Mouse (Mus musculus): ENCODE data around the gene Rapsn. TPM values are rescaled to one million over a fixed set of nuclear protein-coding genes. Genes with fewer than 3 reads are reported as not detected.

Gene Rapsn
- polyA plus RNA-seq, 1 experiment from 2014 or later: 8.7 TPM

DNA sequence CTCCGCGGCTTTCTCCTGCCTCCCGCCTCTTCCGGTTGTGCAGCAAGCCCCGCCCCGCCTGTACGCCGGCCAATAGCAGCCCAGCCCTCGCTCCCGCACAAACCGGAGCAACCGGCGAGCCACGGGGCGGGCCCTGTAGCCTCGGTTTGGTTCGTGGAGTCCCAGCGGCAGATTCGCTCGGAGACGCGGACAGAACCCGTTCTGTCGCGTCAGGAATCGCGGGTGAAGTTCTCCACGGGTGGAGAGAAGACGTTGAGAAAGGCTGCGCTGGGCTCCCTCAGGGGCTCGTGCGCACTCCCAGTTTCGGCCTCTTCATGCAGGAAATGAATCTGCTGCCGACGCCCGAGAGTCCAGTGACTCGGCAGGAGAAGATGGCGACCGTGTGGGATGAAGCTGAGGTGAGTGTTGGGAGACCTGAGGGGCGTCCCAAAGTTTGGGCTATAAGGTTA, 18.5 kb downstream of the Rapsn start, which contains the start of gene Psmc3:
TSS of gene Psmc3 (plus strand) at position 76 of the 449 bp plus-strand sequence.
- Histone ChIP-seq H3K4me2 (peak within 1 kb of the TSS; percentile 97), H3K9me3 (no peaks in the 10 kb centered on the region), H3K4me1 (replicated peaks) (peaks cover 11% of the 10 kb centered on the region), H3K27ac (peak within 1 kb of the TSS; percentile 53), H3K9ac (replicated peaks) (peak within 1 kb of the TSS; percentile 72), H3K36me3 (peaks cover 45% of the 10 kb centered on the region), H3K27me3 (no peaks in the 10 kb centered on the region), H3K4me3 (replicated peaks) (peak within 1 kb of the TSS; percentile 85)
- peak; percentile 96 for ATAC-seq (ENCODE audit: insufficient number of reproducible peaks, insufficient read depth, low FRiP score, low TSS enrichment, low read depth)
- under 1% methylated on average over 40 of the region's 40 CpGs for WGBS

DNA sequence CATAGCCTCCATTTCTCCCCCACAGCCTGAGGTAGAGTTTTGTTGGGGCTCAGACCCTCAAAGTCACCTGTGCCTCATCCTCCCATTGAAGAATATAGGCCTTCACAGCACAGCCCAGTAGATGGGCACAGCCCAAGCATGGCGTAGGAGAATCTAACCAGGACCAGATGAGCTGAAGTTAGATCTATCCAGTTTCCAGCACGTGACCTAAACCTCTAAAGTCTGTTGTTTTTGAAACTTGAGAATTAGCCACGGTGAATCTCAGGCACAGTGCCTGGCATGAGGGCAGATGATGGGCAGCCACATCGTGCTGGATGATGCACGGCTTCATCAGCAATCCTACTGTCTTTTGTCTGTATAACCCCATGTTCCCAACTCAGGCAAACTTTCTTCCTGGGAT, 23.0 kb downstream of the Rapsn start:
- Histone ChIP-seq H3K27ac (no peak overlapping the region), H3K4me3 (replicated peaks) (no peak overlapping the region), H3K4me2 (no peak overlapping the region), H3K9ac (replicated peaks) (no peak overlapping the region), H3K4me1 (replicated peaks) (peaks cover 11% of the 10 kb centered on the region), H3K27me3 (no peaks in the 10 kb centered on the region), H3K9me3 (no peaks in the 10 kb centered on the region), H3K36me3 (peaks cover 84% of the 10 kb centered on the region)
- ATAC-seq (ENCODE audit: insufficient number of reproducible peaks, insufficient read depth, low FRiP score, low TSS enrichment, low read depth): no peak
- WGBS: 88% methylated on average over 5 of the region's 5 CpGs

DNA sequence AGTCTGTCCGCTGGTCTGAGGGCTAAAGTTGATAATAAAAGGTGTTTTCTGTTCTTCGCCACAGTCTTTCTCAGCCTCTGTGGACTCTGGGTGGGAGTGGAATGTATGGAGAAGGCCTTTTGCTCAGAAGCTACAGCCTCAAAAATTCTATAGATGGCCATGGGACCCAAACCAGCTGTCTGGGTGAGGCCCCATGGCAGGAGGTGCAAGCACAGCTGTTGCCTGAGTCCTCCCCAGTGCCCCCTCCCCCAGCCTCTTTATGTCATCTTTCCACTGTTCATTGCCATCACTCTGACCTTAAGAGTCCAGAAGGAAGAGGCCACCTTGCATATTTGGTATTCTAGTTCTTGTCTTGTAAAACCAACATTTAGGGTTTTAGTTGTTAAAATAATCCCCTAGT, 24.0 kb downstream of the Rapsn start:
- H3K27ac ChIP-seq: no peak overlapping the region

DNA sequence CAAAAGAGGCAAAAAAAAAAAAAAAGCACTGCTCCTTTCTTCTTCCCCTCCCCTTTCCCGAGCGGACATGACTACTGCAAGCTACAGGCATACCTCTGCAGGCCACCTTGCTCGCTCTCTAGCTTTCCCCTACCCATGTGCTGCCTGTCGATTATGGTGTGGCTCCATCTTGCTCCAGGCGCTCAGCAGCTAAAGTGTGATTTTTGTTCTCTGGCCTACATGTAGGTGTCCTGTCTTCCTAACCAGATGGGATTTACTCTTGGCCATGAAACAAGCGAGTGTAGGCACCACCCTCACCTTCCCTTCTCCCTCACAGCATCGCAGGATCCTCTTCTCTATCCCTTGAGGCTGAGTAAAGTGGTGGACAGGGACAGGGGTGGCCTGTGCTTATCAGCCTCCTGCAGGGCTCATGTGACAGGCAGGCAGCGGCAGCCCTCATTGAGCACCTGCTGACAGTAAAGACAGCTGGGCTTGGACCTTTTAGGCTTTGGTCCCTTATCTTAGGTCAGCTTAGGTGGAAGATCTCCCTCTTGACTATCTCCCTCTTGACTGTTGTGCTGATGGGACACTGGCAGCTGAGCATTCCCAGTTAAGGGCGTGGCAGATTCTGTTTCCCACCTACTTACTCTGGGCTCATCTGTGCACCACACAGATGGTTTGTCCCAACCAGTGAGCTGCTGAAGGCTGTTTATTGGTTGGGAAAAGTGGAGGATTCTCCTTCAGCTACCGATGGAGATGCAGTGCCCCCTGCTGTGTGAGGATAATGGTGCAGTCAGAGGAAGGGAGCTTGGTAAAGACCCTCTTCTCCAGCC, 25.3 kb downstream of the Rapsn start:
- Histone ChIP-seq H3K4me2 (no peak overlapping the region), H3K36me3 (peaks cover 100% of the 10 kb centered on the region), H3K4me3 (replicated peaks) (no peak overlapping the region), H3K9me3 (no peaks in the 10 kb centered on the region), H3K4me1 (replicated peaks) (no peaks in the 10 kb centered on the region), H3K27ac (0 out of 2 replicates have a peak overlapping the region, but pooled peaks have one; percentile 35), H3K27me3 (no peaks in the 10 kb centered on the region), H3K9ac (replicated peaks) (no peak overlapping the region)
- WGBS: 81% methylated on average over 10 of the region's 10 CpGs
- ATAC-seq (ENCODE audit: insufficient number of reproducible peaks, insufficient read depth, low FRiP score, low TSS enrichment, low read depth): peak; percentile 16; the same call in 1 of the 2 replicates

More for the DNA sequence above, 24.0 kb downstream of the Rapsn start:
- H3K36me3 ChIP-seq: peaks cover 94% of the 10 kb centered on the region
- ATAC-seq (ENCODE audit: insufficient number of reproducible peaks, insufficient read depth, low FRiP score, low TSS enrichment, low read depth): no peak
- no peaks in the 10 kb centered on the region for H3K27me3 ChIP-seq
- no peaks in the 10 kb centered on the region for H3K9me3 ChIP-seq
- no peak overlapping the region for H3K9ac ChIP-seq (replicated peaks)
- no peak overlapping the region for H3K4me2 ChIP-seq
- no peak overlapping the region for H3K4me3 ChIP-seq (replicated peaks)
- 89% methylated on average over 2 of the region's 2 CpGs for WGBS
- peaks cover 11% of the 10 kb centered on the region for H3K4me1 ChIP-seq (replicated peaks)

DNA sequence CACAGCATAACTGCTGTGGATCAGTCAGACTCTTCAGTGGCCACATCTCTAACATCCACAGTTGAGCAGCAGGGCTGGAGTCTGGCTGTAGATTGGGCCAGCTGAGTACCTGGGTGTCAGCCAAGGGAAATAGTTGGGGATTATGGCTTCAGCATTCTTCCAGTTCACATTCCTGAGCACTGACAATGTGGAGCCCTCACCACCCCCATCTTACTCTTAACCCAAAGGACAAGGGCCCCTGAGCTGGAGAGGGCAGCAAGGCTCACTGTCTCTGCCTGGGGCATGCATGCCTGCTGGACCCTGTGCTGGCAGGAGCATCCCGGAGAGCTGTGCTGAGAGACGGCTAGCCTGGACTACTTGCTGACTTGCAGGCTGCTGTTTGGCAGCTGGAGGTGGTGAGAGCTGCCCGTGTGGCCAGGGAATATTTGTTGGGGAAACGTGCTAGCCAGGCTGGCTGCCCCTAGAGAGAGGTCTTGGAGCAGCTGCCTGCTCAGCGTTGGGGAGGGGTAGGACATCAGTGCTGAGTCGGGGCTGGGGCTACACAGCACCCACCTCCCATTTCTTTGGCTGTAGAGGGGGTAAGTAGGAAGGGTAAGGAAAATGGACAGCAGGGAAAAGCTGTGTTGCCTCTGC, 26.5 kb downstream of the Rapsn start:
- H3K27me3 ChIP-seq: no peaks in the 10 kb centered on the region
- WGBS: 88% methylated on average over 6 of the region's 6 CpGs
- H3K27ac ChIP-seq: no peak overlapping the region
- no peaks in the 10 kb centered on the region for H3K9me3 ChIP-seq
- peaks cover 99% of the 10 kb centered on the region for H3K36me3 ChIP-seq
- no peak overlapping the region for H3K4me2 ChIP-seq
- ATAC-seq (ENCODE audit: insufficient number of reproducible peaks, insufficient read depth, low FRiP score, low TSS enrichment, low read depth): no peak
- no peaks in the 10 kb centered on the region for H3K4me1 ChIP-seq (replicated peaks)
- H3K4me3 ChIP-seq (replicated peaks): no peak overlapping the region
- no peak overlapping the region for H3K9ac ChIP-seq (replicated peaks)

DNA sequence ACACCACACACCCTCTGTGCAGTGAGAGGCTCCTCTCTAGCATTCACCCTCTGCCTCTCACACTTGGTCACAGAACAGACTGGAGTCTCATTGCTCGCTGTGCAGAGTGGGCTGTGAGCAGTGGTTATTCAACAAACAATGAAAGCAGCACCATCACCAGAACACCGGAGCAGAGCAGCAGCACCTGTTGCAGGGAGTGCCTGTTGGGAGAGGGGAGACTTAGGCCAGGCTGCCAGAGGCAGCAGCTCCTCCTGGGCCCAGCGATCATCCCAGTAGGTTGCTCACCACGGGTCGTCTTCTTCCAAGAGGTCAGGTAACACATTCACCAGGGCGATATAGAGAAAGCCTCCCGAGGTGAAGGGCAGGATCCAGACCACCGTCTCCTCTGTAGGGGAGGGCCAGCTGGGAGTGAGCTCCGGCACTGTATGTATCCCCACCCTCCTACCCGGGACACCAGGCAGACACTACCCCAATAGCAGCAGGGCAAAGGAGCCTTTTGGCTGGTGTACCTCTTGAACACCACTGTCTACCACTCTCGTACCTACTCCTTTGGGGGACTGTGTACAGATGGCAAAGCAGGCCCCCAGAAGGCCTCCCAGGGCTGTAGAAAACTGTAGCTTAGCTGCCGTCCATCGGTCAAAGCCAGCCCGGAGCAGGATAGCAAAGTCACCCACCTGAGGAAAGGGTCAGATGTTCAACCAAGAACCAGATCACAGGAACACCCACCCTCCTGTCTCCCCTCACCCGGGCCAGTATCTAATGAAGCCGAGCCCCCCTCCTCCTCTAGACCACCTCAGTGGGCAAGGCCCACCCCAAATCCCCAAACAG, 27.6 kb downstream of the Rapsn start:
- Histone ChIP-seq H3K27ac (no peak overlapping the region), H3K27me3 (no peaks in the 10 kb centered on the region), H3K9me3 (no peaks in the 10 kb centered on the region), H3K4me1 (replicated peaks) (peaks cover under 1% of the 10 kb centered on the region; the same call in 1 of the 2 replicates), H3K4me2 (no peak overlapping the region), H3K4me3 (replicated peaks) (no peak overlapping the region), H3K9ac (replicated peaks) (no peak overlapping the region), H3K36me3 (peaks cover 95% of the 10 kb centered on the region)
- ATAC-seq (ENCODE audit: insufficient number of reproducible peaks, insufficient read depth, low FRiP score, low TSS enrichment, low read depth): no peak
- 91% methylated on average over 16 of the region's 16 CpGs for WGBS

DNA sequence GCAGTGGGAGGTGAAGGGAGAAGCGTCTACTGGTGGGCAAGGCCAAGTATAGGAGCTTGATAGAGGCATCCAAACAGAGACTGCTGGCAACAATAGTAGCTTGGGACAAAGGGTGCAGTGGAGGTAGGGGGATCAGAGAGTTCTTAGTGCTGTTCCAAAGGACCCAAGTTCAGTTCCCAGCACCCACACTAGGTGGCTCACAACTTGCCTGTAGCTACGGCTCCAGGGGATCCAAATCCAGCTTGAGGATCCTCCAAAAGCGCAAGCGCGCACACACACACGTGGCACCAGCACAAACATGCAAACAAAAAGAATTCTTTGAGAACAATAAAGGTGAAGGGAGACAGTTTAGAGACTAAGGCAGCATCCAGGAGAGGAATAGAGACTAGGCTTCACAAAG, 28.8 kb downstream of the Rapsn start:
- Histone ChIP-seq H3K4me2 (no peak overlapping the region), H3K36me3 (peaks cover 86% of the 10 kb centered on the region), H3K4me3 (replicated peaks) (no peak overlapping the region), H3K9ac (replicated peaks) (no peak overlapping the region), H3K9me3 (no peaks in the 10 kb centered on the region), H3K27me3 (no peaks in the 10 kb centered on the region), H3K4me1 (replicated peaks) (peaks cover 12% of the 10 kb centered on the region), H3K27ac (no peak overlapping the region)
- ATAC-seq (ENCODE audit: insufficient number of reproducible peaks, insufficient read depth, low FRiP score, low TSS enrichment, low read depth): no peak
- 84% methylated on average over 6 of the region's 6 CpGs for WGBS

DNA sequence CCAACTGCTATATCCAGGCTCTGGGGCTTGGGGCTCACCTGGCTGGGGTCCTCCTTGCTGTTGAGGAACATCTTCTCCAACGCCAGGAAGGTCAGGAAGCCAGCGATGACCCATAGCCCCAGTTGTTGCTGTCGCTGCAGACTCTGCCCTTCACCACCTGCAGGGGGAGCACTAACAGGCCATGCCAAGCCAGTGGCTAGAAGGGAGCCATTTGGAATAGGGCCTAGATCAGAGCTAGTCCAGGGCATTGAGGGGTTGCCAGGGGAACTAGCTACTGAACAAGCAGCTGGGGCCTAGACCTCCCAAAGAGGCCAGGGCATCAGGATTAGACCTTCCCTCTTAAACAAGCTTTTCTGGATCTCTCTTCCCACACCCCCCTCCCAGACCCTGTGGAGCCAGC, 30.1 kb downstream of the Rapsn start:
- H3K9ac ChIP-seq (replicated peaks): no peak overlapping the region

DNA sequence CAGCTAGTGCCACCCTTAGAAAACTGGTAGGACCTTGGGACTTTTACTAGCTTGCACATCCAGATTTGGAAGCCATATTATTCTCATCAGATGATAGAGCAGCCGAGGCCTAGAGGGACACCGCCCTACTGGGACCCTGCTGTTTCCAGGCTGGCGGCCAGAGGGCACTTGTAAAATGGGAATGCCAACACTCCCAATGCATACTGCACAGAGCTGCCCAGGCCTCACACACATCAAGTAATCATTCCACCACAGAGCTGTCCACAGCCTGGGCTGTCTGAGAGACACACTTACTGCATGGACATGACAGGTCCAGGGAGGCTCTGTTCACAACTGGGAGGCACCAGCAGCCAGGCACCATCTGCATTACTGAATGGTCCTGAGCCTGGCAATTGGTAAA, 31.0 kb downstream of the Rapsn start:
- WGBS: 89% methylated on average over 3 of the region's 3 CpGs
- no peak overlapping the region for H3K4me2 ChIP-seq
- H3K9ac ChIP-seq (replicated peaks): no peak overlapping the region
- no peaks in the 10 kb centered on the region for H3K27me3 ChIP-seq
- peaks cover 24% of the 10 kb centered on the region for H3K4me1 ChIP-seq (replicated peaks)
- H3K9me3 ChIP-seq: no peaks in the 10 kb centered on the region
- no peak for ATAC-seq (ENCODE audit: insufficient number of reproducible peaks, insufficient read depth, low FRiP score, low TSS enrichment, low read depth)
- no peak overlapping the region for H3K27ac ChIP-seq
- H3K4me3 ChIP-seq (replicated peaks): no peak overlapping the region
- peaks cover 63% of the 10 kb centered on the region for H3K36me3 ChIP-seq

More for the DNA sequence above, 30.1 kb downstream of the Rapsn start:
- WGBS: 48% methylated on average over 3 of the region's 3 CpGs
- Histone ChIP-seq H3K27me3 (no peaks in the 10 kb centered on the region), H3K4me3 (replicated peaks) (no peak overlapping the region), H3K4me2 (no peak overlapping the region), H3K4me1 (replicated peaks) (peaks cover 17% of the 10 kb centered on the region), H3K27ac (no peak overlapping the region), H3K36me3 (peaks cover 72% of the 10 kb centered on the region), H3K9me3 (no peaks in the 10 kb centered on the region)
- no peak for ATAC-seq (ENCODE audit: insufficient number of reproducible peaks, insufficient read depth, low FRiP score, low TSS enrichment, low read depth)

DNA sequence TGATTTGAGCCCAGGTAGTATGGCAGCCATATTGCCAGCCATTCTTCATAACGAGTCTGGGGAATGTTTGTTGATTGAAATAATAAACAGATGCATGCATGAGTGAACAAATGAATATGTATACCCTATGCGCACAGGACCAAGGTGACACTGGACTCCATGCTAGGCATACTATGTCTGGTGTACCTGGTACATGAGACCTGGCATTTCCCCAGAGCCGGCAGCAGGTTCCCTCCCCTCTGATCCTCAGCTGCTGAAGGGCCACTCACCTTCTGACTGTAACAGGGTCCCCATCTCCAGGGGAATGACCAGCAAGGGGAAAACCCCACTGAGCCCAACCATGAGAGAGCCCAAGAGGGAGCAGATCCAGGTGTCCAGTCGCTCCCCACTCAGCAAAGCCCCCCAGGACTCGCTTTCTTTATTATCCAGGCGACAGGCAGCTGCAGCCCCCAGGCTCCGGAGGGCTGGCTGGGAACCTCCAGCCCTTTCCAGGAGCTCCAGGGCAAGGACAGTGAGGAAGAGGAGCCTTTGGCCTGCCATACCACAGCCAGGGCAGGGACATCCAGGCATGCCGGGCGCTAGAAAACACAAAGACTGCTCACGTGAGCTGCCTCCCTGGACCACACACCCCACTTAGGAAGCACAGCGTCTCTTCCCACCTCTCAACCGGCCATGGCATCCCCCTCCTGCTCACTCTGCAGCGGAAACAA, 32.9 kb downstream of the Rapsn start:
- Histone ChIP-seq H3K27ac (0 out of 2 replicates have a peak overlapping the region, but pooled peaks have one; percentile 23), H3K9ac (replicated peaks) (peak overlapping the region; percentile 73), H3K36me3 (peaks cover 45% of the 10 kb centered on the region), H3K4me2 (peak overlapping the region; percentile 86), H3K4me1 (replicated peaks) (peaks cover 24% of the 10 kb centered on the region), H3K9me3 (no peaks in the 10 kb centered on the region), H3K4me3 (replicated peaks) (peak overlapping the region; percentile 64), H3K27me3 (no peaks in the 10 kb centered on the region)
- ATAC-seq (ENCODE audit: insufficient number of reproducible peaks, insufficient read depth, low FRiP score, low TSS enrichment, low read depth): no peak
- WGBS: 62% methylated on average over 13 of the region's 13 CpGs

Data from limb, embryonic 12.5 days (tissue).